Mouse (Mus musculus): Measurements from ENCODE around the gene Utrn.

The Utrn gene

GRCm38 (mm10) chr10:12832163-12832562 lies 37.0 kb downstream of the Utrn start:
- DNase-seq: peak; percentile 36

GRCm38 (mm10) chr10:12827778-12828177 lies 41.4 kb downstream of the Utrn start:
- DNase-seq: peak; percentile 32

- no peak for DNase-seq
These were observed 41.9 kb downstream of the Utrn start for GRCm38 (mm10) chr10:12827306-12827705.

- peak; percentile 36 for DNase-seq
These were observed 42.3 kb downstream of the Utrn start for GRCm38 (mm10) chr10:12826760-12827281.

GRCm38 (mm10) chr10:12824386-12824785 lies 44.8 kb downstream of the Utrn start:
- no peak for DNase-seq

- peak; percentile 47 for DNase-seq
These were observed 45.5 kb downstream of the Utrn start for GRCm38 (mm10) chr10:12823437-12824219.

DNA sequence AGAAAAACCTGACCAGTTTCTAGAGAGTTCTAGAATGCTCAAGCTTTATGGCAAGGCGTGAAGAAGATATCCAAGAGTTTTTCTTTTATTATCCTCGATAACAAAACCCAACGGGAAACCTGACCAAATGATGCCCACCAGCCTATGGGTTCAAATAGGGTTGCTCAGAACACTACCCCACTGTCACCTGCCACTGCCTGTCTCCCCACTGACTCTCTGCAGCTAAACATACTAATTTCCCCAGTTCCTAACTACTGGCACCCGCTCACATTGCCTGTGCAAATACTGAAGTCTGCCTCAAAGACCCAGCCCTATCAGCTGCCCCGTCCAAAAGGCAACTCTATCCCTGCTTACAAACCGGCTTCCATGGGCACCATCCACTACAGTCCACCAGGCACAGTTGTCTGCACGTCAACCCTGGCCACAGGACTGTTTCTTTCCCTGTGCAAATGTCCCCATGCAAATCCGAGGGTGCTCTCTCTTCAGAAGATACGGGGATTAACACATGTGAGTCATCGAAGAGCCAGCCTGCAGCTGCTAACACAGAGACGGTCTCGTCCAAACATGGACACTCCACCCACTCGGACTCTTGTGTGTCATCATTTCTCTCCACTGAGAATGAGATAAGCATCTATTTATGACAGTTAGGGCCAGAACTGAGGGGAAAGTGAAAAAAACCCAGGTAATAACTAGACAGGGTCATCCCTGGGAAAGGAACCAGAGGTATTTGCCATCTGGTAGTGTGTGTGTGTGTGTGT lies 48.0 kb downstream of the Utrn start:
- DNase-seq: no peak

- peak; percentile 54 for DNase-seq
These were observed 51.8 kb downstream of the Utrn start for GRCm38 (mm10) chr10:12817409-12817808.

GRCm38 (mm10) chr10:12816530-12816929 lies 52.6 kb downstream of the Utrn start:
- DNase-seq: no peak

GRCm38 (mm10) chr10:12814411-12814810 lies 54.8 kb downstream of the Utrn start:
- DNase-seq: no peak

DNA sequence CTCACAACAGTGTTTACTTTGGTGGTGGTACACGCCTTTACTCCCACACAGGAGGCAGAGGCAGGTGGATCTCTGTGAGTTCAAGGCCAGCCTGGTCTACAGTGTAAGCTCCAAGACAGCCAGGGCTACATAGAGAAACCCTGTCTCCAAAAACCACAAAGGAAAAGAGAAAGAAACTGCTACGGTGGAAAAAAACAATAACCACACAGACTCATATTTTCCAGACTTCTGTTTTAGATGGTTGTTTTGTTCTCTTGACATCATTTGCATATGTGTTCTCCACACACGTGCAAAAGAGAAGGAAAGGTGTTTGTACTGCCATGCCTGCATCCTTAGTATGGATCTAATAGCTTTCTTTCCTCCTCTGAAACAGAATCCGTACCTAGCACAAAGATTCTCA lies 55.3 kb downstream of the Utrn start:
- no peak for DNase-seq

- peak; percentile 48 for DNase-seq
These were observed 55.9 kb downstream of the Utrn start for GRCm38 (mm10) chr10:12813211-12813811.

GRCm38 (mm10) chr10:12812680-12813079 lies 56.5 kb downstream of the Utrn start:
- DNase-seq: no peak

DNA sequence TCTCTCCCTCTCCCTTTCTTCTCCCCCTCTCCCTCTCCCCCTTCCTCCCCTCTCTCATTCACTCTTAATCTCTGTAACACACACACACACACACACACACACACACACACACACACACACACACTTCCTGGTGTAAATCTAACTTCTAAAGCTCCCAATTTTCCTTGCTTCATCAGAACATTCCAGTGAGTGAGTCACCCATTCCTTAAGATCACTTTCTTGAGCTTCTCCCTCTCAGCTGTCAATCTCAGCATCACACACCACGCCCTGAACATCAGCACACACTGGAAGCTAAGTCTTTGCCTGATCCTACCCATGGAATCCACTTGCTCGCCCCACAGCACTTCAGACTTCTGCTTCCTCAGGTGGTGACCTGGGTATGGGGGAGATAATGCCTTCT lies 58.3 kb downstream of the Utrn start:
- DNase-seq: peak; percentile 33

DNA sequence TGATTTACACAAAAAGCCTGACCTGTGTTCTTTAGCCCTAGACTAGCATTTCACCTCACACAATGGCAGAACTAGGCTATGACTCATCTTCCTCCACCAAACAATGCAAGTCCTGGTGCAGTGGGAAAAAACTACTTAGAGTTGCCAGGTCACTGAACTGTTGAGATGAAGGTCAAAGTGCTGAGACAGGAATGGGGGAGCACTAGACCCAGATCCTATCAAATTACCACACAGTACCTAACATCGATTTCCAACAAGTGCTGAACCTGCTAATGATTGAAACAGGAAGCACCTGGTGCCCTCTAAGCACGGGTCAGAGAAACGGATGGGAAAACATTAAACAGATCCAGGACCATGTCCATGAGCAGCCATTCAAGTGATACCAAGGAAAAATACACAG lies 59.5 kb downstream of the Utrn start:
- no peak for DNase-seq

DNA sequence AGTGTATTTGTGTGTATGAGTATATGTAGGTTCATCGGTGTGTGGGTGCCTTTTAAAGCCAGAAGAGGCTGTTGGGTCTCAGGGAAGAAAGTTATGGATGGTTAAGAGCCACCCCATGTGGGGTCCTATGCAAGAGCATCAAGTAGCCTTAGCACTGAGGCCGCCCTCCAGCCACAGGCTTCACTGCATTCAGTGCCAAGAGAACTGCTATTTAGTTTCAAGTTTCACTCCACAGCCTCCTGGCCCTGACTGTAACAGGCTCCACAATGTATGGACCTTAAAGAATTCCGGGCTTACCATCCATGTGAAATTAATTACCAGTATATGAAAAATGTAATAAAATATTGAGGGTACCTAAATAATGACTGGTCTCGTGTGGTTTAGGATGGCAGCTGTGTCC lies 60.7 kb downstream of the Utrn start:
- DNase-seq: no peak

DNA sequence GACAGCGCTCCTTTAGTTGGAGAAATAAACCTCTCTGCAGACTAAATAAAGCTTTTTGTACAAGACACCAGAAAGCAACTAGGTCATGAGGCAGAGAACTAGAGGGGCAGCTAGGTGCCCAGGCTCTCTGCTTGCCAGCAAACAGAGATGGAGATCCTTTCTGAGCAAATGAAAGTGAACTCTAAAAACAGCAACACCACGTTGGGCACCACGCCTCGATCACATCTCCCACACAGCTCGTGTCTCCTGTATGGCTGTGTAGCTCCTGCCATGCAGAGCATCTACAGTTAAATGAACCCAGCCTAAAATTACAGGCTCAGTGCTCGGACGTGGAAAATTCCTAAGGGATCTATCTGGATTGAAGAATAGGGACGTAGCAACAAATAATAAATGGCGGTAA lies 61.5 kb downstream of the Utrn start:
- DNase-seq: no peak

DNA sequence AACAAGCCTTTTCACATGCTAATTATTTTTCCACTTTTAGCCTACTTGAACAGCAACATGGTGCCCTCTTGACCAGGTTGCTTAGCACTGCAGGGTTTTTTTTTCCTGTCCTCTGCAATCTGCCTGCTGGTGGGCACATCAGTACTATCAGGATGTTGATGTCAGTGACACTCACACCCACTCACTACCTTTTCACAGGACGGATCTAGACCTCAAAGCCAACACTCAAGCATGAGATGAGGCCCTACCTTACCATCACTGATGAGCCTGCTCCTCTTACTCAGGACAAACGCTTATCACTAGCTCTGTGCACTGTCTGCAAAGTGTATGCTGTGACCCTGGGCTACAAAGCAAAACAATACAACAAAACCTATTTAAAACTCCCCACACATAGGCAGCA lies 63.3 kb downstream of the Utrn start:
- DNase-seq: no peak

DNA sequence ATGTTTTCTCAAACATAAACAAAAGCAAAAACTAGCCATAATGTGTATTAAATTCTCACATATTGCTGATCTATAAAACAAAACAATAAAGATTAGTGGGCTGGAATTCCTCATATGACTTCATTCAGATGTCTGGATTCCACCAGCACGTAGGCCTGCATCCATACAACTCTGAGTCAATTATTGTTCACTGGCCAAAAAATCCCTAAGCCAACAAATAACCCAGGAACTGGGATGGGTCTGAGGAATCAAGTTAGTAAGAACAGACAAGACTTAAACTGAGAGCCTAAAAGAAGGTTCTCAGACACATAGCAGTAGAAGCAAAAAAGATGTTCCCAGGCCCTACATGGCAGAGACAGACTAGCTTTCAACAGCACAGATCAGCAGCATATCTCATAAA lies 65.2 kb downstream of the Utrn start:
- no peak for DNase-seq

DNA sequence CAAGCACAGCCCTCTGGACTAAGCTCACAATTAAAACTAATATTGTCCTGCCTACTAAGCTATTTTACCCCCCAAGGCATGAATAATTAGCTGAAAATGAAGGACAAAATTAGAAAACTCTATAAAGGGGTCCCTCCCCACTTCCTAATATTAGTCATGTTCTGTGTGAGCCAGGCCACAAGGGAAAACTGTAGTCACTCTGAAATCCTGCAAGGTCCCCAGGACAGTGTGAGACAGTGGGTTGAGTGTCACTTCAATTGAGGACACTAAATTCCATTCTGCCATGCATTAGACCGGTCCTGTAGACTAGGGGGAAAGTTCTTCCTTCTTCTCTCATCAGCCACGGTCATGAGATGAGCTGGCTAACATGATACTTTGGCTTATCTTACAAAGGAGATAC lies 69.7 kb downstream of the Utrn start:
- no peak for DNase-seq

GRCm38 (mm10) chr10:12798248-12798647 lies 70.9 kb downstream of the Utrn start:
- DNase-seq: no peak

DNA sequence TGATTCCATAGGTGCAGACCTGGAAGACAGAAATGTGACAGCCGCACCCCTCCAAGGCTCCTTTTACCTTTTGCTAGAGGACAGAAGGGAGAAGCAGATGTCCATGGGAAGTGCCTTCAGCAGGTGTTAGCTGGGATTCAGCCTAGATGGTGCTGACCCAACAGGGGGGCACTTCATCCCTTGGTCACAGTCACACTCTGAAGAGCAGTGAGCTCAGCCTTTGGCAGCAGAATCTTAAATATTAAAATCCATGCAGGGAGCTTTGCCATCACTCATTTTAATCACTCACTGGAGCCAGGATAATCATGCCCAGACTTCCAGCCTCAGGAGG lies 72.7 kb downstream of the Utrn start:
- no peak for DNase-seq

DNA sequence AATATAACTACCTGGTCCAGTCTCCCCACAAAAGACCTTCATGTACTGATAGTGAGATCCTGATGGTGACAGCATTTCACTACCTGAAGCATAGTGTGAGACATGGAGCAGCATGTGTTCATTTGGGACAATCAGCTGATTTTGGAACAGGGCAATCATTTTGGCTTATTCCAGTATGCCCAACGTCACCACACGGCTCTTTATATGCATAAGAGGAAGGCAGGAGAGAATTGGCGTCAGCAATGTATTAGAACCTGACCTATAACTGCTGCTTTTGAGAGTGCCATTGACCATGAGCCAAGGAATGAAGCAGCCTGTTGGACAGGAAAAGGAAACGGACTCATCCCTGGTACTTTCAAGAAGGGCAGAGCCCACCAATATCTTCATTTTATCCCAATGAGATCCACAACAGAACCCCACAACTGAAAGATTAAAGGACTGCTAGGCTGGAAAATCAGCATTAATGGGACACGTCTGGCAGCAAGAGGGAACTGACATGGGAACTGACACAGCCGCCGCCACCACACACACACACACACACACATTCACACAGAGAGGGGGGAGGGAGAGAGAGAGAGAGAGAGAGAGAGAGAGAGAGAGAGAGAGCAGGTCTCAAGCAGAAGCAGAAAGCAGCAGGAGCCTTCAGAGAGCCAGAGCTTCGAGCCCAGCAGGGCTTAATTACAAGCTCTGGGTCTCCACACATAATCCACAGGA lies 73.2 kb downstream of the Utrn start:
- DNase-seq: no peak
